Mouse (Mus musculus) heart, adult 2 months (tissue): ENCODE data around the gene Fat3. TPM values are rescaled to one million over a fixed set of nuclear protein-coding genes. Genes with fewer than 3 reads are reported as not detected.

Source experiments
- DNase-seq, 2 experiments: peaks; one replicate each; pipeline ENCODE4 v3.0.0; 2021
- H3K27ac ChIP-seq: fragments of 200-600 bp; 2 replicates; pipeline ENCODE4 v1.8.1; 2022
- H3K27me3 ChIP-seq: fragments of 200-500 bp; 2 replicates; pipeline ENCODE4 v1.6.1; 2012; ENCODE audit warnings: mild to moderate bottlenecking, low read length, inconsistent platforms, mixed read lengths; ENCODE audit not compliant: control insufficient read depth, insufficient read depth
- H3K36me3 ChIP-seq: fragments of 200-500 bp; 2 replicates; pipeline ENCODE4 v1.6.1; 2012; ENCODE audit warnings: low read length, inconsistent platforms; ENCODE audit not compliant: control insufficient read depth, insufficient read depth
- H3K4me1 ChIP-seq: fragments of 200-500 bp; 2 replicates; pipeline ENCODE4 v1.6.1; 2011; ENCODE audit warnings: low read length; ENCODE audit not compliant: control insufficient read depth, insufficient read depth
- H3K4me3 ChIP-seq: fragments of 200-600 bp; 2 replicates; pipeline ENCODE4 v1.8.1; 2022
- H3K79me2 ChIP-seq: fragments of 200-500 bp; replicated peaks from 2 replicates; pipeline ENCODE4 v1.6.1; 2012; ENCODE audit warnings: mild to moderate bottlenecking, inconsistent platforms, low read length, moderate library complexity, mixed read lengths; ENCODE audit not compliant: control insufficient read depth, insufficient read depth
- H3K9ac ChIP-seq: fragments of 200-500 bp; 2 replicates; pipeline ENCODE4 v1.6.1; 2012; ENCODE audit warnings: low read depth, mild to moderate bottlenecking, control low read depth, inconsistent platforms, low read length, mixed read lengths
- CTCF ChIP-seq: fragments of 200-600 bp; IDR thresholded peaks from 2 replicates; pipeline ENCODE4 v1.8.1; 2022; ENCODE audit warnings: antibody characterized with exemption, mild to moderate bottlenecking, moderate library complexity
- EP300 ChIP-seq: fragments of 200-500 bp; IDR thresholded peaks from 2 replicates; pipeline ENCODE4 v1.6.1; 2011; ENCODE audit warnings: low read depth, low read length, control low read depth; ENCODE audit not compliant: insufficient read depth
- POLR2A ChIP-seq: fragments of 200-500 bp; IDR thresholded peaks from 2 replicates; pipeline ENCODE4 v1.6.1; 2011; ENCODE audit warnings: mild to moderate bottlenecking, low read depth, low read length, control low read depth; ENCODE audit not compliant: insufficient read depth
- WGBS: fragments of 180-500 bp; shearing (Covaris S2); methylation state at CpG from one replicate; pipeline ENCODE4 v1.1.7; 2018; 5-methylcytosine and 5-hydroxymethylcytosine counted together
- intact Hi-C: fragments of 180-260 bp; cut with DNase I; formaldehyde crosslinking; loops from one replicate; pipeline ENCODE4 v1.15.1; 2025
- polyA plus RNA-seq: library from polyadenylated mRNA; depleted of rRNA; stranded (reverse); fragments of >200 nt; gene quantifications from 2 replicates; pipeline ENCODE4 v1.2.3, GENCODE M21; 2012
- total RNA-seq, 2 experiments: library from RNA; stranded (reverse); gene quantifications; 2 replicates each; pipeline ENCODE4 v1.2.3; 2021

The Fat3 gene
- total and polyA plus RNA-seq, 3 experiments = 0.20 to 0.43 (median 0.37) TPM

DNA sequence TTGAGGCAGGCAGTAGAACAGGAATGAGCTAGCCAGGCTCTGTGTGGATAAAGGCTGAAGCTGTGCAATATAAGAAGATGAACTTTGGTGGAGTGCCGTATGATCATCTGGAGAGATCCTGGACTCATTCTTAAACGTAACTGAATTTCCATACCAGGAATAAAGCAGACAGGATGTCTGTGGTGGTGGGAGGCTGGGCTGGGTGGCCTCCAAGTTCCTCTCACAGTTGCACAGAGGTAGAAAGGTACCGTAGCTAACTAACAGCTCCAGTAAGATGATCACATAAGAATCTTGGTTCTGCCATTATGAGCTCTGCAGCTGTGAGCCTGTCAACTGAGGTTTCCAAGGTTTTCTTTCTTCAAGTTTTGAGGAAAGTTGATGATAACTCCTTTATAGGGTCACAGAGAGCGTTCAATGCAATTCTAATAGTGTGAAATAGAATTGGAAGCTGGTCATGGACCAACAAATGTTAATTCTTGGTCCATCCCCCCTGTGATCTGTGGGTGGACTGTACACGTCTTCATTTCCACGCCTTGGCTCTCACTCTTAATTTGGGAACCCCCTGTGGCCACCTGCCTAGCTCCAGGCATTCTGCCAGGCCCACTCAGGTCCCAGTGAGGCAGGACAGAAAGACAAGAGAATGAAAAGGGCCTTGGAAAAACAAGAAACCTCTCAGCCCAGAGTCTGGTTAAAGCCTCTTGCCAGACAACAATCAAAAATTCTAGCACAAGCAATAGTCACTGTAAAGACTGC, 547.3 kb downstream of the Fat3 start:
- intact Hi-C loops = no loop called here
- H3K36me3 ChIP-seq = no peaks in the 10 kb centered on the region
- TF ChIP-seq EP300 (no peak), POLR2A (no peak), CTCF (no peak)
- H3K4me3 ChIP-seq = no peak overlapping the region
- no peaks in the 10 kb centered on the region for H3K27me3 ChIP-seq
- H3K4me1 ChIP-seq = no peaks in the 10 kb centered on the region
- H3K79me2 ChIP-seq = no peaks in the 10 kb centered on the region
- DNase-seq = no peak
- no peak overlapping the region for H3K27ac ChIP-seq
- 50% methylated on average over 6 of the region's 6 CpGs for WGBS
- no peak overlapping the region for H3K9ac ChIP-seq

- no peak overlapping the region for H3K27ac ChIP-seq
- H3K4me1 ChIP-seq = no peaks in the 10 kb centered on the region
- intact Hi-C loops = no loop called here
- TF ChIP-seq POLR2A (no peak), CTCF (no peak), EP300 (no peak)
- no peak for DNase-seq
- H3K27me3 ChIP-seq = no peaks in the 10 kb centered on the region
- H3K9ac ChIP-seq = no peak overlapping the region
- H3K36me3 ChIP-seq = no peaks in the 10 kb centered on the region
- no peak overlapping the region for H3K4me3 ChIP-seq
- no peaks in the 10 kb centered on the region for H3K79me2 ChIP-seq
- WGBS = 78% methylated on average over 4 of the region's 4 CpGs
These were observed 553.0 kb downstream of the Fat3 start for GRCm38 (mm10) chr9:15948086-15948485.

DNA sequence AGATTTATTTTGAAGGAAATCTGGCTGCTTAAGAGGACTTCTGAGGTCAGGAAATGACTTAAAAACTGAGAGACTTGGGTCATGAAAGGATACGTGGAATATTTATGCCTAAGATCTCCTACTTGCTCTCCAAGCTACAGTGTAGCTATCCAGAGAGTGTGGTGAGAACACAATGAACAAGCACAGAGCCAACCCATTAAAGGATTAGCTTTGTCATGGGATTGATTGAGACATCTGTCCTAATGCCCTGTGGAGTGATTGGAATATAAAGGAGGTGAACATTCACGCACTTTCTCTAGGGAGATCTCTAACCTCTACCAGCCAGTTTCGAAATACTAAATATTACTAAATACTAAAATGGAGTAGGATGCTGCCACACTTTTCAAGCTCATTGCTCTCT, 556.9 kb downstream of the Fat3 start:
- H3K4me3 ChIP-seq = no peak overlapping the region
- H3K27ac ChIP-seq = no peak overlapping the region
- no peak for DNase-seq
- no peaks in the 10 kb centered on the region for H3K27me3 ChIP-seq
- no peaks in the 10 kb centered on the region for H3K79me2 ChIP-seq
- no peaks in the 10 kb centered on the region for H3K36me3 ChIP-seq
- no peak overlapping the region for H3K9ac ChIP-seq
- intact Hi-C loops = no loop called here
- H3K4me1 ChIP-seq = no peaks in the 10 kb centered on the region
- 70% methylated on average over 3 of the region's 3 CpGs for WGBS
- TF ChIP-seq EP300 = no peak
- TF ChIP-seq CTCF = no peak
- no peak for TF ChIP-seq POLR2A

- Histone ChIP-seq H3K9ac (no peak overlapping the region), H3K79me2 (no peaks in the 10 kb centered on the region), H3K4me1 (no peaks in the 10 kb centered on the region), H3K27ac (no peak overlapping the region), H3K27me3 (no peaks in the 10 kb centered on the region), H3K36me3 (no peaks in the 10 kb centered on the region), H3K4me3 (no peak overlapping the region)
- DNase-seq = no peak
- TF ChIP-seq POLR2A = no peak
- no peak for TF ChIP-seq CTCF
- no peak for TF ChIP-seq EP300
- intact Hi-C loops = no loop called here
- 74% methylated on average over 3 of the region's 3 CpGs for WGBS
These were observed 557.5 kb downstream of the Fat3 start for GRCm38 (mm10) chr9:15943486-15944153.

DNA sequence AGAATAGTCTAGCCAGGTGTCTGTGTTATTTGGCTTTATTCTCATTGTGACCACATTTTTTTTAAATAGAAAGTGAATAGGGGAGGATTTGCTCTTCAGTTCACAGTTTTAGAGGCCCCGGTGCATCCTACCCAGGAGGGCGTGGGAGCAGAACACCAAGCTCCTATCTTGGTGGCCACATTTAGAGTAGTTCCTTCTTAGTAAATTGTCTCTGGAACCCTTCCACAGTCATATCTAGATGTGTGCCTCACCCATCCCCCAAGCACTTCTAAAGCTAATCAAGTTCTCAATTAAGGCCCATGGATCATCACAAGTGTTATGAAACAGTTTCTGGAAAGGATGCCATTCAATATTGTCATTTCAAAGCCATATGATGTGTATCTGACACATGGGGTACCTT, 559.3 kb downstream of the Fat3 start:
- DNase-seq = no peak
- TF ChIP-seq POLR2A = no peak
- TF ChIP-seq CTCF = no peak
- no peak for TF ChIP-seq EP300
- H3K27ac ChIP-seq = no peak overlapping the region
- no peak overlapping the region for H3K9ac ChIP-seq
- 83% methylated on average over 2 of the region's 2 CpGs for WGBS
- no peaks in the 10 kb centered on the region for H3K79me2 ChIP-seq
- H3K36me3 ChIP-seq = no peaks in the 10 kb centered on the region
- intact Hi-C loops = no loop called here
- H3K4me3 ChIP-seq = no peak overlapping the region
- no peaks in the 10 kb centered on the region for H3K4me1 ChIP-seq
- no peaks in the 10 kb centered on the region for H3K27me3 ChIP-seq

- Histone ChIP-seq H3K27ac (no peak overlapping the region), H3K79me2 (no peaks in the 10 kb centered on the region), H3K9ac (no peak overlapping the region), H3K4me3 (no peak overlapping the region), H3K4me1 (no peaks in the 10 kb centered on the region), H3K27me3 (no peaks in the 10 kb centered on the region), H3K36me3 (no peaks in the 10 kb centered on the region)
- 66% methylated on average over 7 of the region's 7 CpGs for WGBS
- DNase-seq = no peak
- intact Hi-C loops = no loop called here
- no peak for TF ChIP-seq CTCF
- no peak for TF ChIP-seq POLR2A
- no peak for TF ChIP-seq EP300
These were observed 560.0 kb downstream of the Fat3 start for GRCm38 (mm10) chr9:15940933-15941673.
